Mouse (Mus musculus) ES-Bruce4 (cell line): ENCODE measurements around the gene Hipk1.

Source experiments
- CTCF ChIP-seq: IDR thresholded peaks from one replicate; pipeline ENCODE4 v1.8.1; 2011; ENCODE audit warnings: low read depth, low read length
- EP300 ChIP-seq: IDR thresholded peaks from 2 replicates; pipeline ENCODE4 v1.6.1; 2011; ENCODE audit warnings: low read depth, low read length; ENCODE audit not compliant: insufficient read depth
- POLR2A ChIP-seq: IDR thresholded peaks from one replicate; pipeline ENCODE4 v1.8.1; 2011; ENCODE audit warnings: low read length; ENCODE audit not compliant: insufficient read depth

GRCm38 (mm10) chr3:103780777-103781176 is 10.6 kb downstream of the Hipk1 start:
- TF ChIP-seq POLR2A (no peak), CTCF (no peak), EP300 (no peak)
